Mouse (Mus musculus) adrenal gland (tissue): ENCODE measurements around the gene Ly6g6c.
"Not testable (repeated sequence)": the region's sequence is repeated elsewhere in the genome, so short reads cannot be mapped to it uniquely, and the experiment has no call there.

Experiments used
- intact Hi-C: fragments of 180-260 bp; cut with DNase I; formaldehyde crosslinking; loops from one replicate; pipeline ENCODE4 v1.15.1; 2025

Gene Ly6g6c

GRCm38 (mm10) chr17:35029691-35030532 lies 35.3 kb upstream of the Ly6g6c start:
- intact Hi-C loops = loop anchor here (10.0 kb wide), 1 partner anchor 205 kb away; the partner anchor contains the start of genes Atp6v1g2 and Nfkbil1

GRCm38 (mm10) chr17:35031272-35031671 lies 33.9 kb upstream of the Ly6g6c start:
- intact Hi-C loops = no loop called here

DNA sequence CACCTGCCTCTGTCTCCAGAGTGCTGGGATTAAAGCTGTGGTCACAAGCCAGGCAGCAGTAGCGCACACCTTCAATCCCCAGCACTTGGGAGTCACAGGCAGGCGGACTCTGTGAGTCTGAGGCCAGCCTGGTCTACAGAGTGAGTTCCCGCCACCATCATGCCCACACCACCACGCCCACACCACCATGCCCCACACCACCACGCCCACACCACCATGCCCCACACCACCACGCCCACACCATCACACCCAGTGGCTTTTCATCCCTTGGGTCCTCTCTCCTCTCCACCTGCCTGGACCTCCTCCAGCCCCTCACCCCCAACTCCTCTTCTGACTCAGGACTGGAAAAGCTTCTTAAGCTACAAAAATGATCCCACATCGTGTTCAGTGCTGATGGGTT lies 33.3 kb upstream of the Ly6g6c start:
- intact Hi-C loops = no loop called here

DNA sequence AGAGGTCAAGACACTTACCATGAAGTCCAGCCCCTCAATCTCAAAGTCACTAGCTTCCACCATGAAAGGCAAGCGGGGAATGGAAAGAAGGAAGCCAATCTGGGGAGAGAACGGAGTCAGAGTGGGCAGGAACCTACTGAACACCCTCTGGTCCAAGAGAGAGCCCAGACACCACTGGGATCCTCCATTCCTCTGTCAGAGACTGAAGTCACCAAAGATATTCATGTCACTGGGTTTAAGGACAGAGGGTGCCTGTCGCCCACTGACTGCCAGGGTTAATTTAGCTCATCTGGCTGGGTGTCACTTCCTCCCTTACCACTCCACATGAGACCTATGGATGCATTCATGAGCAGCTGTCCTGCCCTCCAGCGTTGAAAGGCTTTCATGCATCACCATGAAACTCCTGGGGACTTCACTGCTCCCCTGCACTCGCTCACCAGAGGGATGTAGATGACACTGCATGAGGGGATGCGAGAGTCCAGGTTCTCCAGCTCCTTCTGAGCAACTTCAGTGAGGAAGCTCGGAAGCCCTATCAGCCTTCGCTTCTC lies 32.8 kb upstream of the Ly6g6c start:
- intact Hi-C loops = no loop called here

DNA sequence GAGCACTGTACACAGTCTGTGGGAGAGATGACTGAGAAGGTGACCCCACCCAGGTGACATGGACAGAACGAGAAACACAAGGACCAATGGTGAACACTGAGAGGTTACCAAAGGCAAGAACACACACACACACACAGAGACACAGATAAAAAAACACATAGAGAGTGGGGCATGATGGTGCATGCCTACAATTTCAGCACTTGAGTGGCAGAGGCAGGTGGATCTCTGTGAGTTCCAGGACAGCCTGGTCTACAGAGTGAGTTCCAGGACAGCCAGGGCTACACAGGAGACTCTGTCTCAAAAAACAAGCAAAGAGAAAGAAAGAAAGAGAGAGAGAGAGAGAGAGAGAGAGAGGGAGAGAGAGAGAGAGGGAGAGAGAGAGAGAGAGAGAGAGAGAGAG lies 31.5 kb upstream of the Ly6g6c start:
- intact Hi-C loops = not testable (repeated sequence)

GRCm38 (mm10) chr17:35034896-35035295 lies 30.3 kb upstream of the Ly6g6c start:
- intact Hi-C loops = no loop called here

- intact Hi-C loops = no loop called here
Observed at GRCm38 (mm10) chr17:35039121-35039873, 25.9 kb upstream of the Ly6g6c start.

DNA sequence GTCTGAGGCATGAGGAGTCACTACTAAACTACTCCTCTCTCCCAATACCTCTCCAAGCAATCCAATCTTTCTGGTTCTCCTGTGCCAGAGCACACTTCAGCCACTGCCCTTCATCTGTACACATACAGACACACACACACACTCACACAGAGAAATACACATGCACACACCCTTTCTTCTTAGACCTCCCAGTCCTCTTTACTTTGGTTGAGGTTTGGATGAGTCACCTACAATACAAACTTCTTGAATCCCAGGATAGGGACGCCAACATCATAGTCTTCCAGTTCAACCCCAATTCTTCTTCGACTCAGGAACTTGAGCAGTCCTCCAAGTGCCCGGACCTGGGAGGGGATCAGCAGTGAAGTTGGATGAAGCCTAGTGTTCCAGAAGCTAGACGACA lies 21.4 kb upstream of the Ly6g6c start:
- intact Hi-C loops = no loop called here

GRCm38 (mm10) chr17:35044904-35045806 lies 20.0 kb upstream of the Ly6g6c start:
- intact Hi-C loops = no loop called here

DNA sequence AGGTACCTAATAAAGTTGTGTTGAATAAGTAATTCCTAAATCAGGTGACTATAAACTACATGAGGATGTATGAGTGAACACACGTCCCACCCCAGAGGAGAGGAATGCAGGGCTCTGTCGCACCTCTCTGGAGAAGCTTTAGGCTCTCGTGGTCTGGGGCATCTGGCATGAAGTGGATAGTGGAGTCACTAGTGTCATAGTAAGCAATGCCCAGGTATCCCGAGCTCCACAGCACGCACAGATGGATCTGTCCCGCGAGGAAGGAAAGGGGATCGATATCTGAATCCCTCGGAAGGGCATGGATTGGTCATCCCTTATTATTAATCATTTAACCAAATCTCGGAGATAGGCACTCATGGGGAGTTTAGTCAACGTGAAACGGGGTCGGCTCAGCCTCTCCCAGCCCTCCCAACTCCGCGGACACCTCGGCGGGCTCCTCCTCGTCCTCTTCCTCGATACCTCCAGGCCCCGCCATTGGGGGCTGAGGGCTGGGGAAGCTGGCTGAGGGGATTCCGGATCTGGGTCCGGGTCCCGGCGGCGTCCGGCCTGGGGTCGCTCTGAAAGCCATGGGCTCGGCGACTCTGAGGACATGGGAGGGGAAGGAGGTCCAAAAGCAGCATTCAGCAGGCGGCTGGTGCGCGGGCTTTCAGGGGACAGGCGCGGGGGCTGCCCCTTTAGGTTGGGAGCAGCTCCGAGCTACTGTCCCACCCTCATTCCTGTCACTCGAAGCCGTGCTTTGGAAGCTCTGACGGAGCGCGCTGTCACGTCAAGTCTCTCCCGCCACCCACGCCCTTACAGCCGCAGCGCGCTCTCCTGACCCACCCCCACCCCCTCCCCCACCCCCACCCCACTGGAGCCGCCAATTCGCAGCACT lies 19.1 kb upstream of the Ly6g6c start:
- intact Hi-C loops = no loop called here

- intact Hi-C loops = no loop called here
Observed at GRCm38 (mm10) chr17:35046681-35047455, 18.3 kb upstream of the Ly6g6c start, which contains the start of gene Msh5. Msh5 (minus strand) TSS chr17:35046745.

DNA sequence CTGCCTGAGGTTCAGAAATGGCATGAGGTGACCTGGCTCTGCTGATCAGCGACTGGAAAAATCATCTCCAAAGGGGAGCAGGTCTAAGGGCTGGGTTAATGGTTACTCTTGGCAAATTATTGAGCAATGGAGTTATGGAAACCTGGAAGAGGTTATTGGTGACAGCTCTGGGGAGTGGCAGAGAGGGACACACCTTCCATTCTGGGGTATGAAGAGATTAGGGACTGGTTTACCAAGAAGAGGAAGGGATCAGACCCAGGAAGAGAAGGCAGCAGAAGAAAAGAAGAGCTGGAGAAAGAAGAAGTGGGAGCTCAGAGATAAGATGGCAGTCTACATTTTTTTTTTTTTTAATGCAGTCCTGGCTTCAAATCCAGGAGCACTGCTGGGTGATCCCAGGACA lies 17.5 kb upstream of the Ly6g6c start:
- intact Hi-C loops = no loop called here

GRCm38 (mm10) chr17:35048149-35048931 lies 16.8 kb upstream of the Ly6g6c start:
- intact Hi-C loops = no loop called here

DNA sequence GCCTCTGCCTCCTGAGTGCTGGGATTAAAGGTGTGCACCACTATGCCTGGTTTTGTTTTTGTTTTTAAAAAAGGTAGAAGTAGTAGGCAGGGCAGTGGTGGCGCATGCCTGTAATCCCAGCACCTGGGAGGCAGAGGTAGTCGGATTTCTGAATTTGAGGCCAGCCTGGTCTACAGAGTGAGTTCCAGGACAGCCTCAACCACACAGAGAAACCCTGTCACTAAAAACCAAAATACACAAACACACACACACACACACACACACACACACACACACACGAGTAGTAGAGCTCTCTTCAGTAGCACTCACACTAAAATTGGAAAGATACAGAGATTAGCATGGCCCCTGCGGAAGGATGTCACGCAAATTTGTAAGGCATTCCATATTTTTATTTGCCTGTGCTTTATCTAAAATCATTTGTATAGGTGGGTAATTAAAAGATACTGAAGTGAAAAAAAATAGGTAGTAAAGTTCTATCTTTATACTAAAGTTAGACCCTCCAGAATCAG lies 16.2 kb upstream of the Ly6g6c start:
- intact Hi-C loops = no loop called here

DNA sequence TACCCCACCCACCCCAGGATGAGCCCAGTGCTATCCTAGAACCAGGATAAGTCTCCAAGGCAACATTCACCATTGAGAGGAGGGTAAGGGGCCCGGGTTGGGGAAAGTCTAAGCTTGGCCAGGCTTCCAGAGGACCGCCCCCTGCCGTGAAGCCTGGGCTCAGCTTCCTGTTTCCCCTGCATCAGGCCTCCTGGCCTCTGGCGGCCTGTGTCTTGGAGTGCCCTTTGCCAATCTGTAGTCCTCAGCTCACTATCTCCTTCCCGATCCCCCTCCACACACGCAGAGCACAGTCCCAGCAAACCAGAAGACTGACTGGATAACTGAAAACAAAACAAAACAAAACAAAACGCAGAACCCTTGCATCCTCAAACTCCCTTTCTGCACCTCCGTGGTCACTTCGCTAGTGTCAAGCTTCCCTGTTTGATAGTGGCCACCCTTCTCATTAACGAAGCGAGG lies 15.6 kb upstream of the Ly6g6c start, which contains the start of gene Clic1:
TSS of gene Clic1 (plus strand) at position 406 of the 456 bp plus-strand sequence.
- intact Hi-C loops = no loop called here

DNA sequence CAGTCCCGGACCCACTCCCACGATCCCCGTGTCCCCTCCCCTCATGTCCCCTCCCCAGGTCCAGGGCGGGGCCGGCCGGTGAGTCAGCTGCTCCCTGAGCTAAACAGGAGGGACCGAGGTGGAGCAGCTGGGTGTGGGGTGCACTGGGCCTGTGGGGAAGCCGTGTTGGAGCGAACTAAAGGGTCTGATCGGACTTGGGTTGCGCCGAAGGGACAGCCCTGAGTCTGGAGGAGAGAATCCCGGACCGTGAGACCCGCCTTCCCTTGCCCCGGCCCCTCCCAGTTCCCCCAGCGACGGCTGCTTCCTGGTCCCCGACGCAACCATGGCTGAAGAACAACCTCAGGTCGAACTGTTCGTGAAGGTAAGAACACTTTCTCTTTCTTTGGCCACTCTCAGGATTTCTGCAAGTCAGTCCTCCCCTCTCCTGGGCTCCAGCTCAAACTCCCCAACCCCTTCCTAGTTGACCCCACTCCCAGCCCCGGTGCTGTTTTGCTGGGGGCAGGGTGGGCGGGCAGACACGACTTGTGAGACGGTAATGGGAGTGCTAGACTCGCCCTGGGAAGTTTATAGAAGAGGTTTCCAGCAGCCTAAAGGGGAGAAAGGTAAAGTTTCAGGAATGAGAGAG lies 14.9 kb upstream of the Ly6g6c start:
- intact Hi-C loops = no loop called here
